Mouse (Mus musculus): ENCODE measurements around the gene B230104I21Rik.
A peak's percentile ranks its signal among the peaks of the same experiment; 100 is the strongest.

GRCm38 (mm10) chr4:154355408-154355807, 19.5 kb downstream of the B230104I21Rik start:
- peak; percentile 69 for TF ChIP-seq CTCF (conservative IDR thresholded peaks at IDR 0.05; ENCODE audit: low read length)
- no peak for TF ChIP-seq POU5F1 (IDR thresholded peaks at IDR 0.05; ENCODE audit: borderline replicate concordance, low read length)

All from E14TG2a.4 (cell line).